Mouse (Mus musculus) brown adipose tissue, adult 24 weeks (tissue): ENCODE data around the gene Aunip. TPM values are rescaled to one million over a fixed set of nuclear protein-coding genes. Genes with fewer than 3 reads are reported as not detected.
"Not testable (repeated sequence)": the region's sequence is repeated elsewhere in the genome, so short reads cannot be mapped to it uniquely, and the experiment has no call there.

ENCODE experiments used
- H3K27ac ChIP-seq: fragments of 200-500 bp; replicated peaks from 2 replicates; pipeline ENCODE4 v1.5.1; 2012; ENCODE audit warnings: low read depth, mild to moderate bottlenecking, low read length
- H3K4me1 ChIP-seq: fragments of 200-500 bp; 2 replicates; pipeline ENCODE4 v1.6.1; 2012; ENCODE audit warnings: low read length, mixed read lengths; ENCODE audit not compliant: control insufficient read depth, insufficient read depth, insufficient read length
- H3K4me3 ChIP-seq: fragments of 200-500 bp; 2 replicates; pipeline ENCODE4 v1.5.1; 2012; ENCODE audit warnings: low read depth, mild to moderate bottlenecking, low read length, moderate library complexity; ENCODE audit not compliant: insufficient read depth
- polyA plus RNA-seq: library from polyadenylated mRNA; stranded (reverse); fragments of >200 nt; gene quantifications from 2 replicates; pipeline ENCODE4 v1.2.4, GENCODE M21; 2012; ENCODE audit not compliant: missing spikeins, insufficient read depth, insufficient read length

Gene Aunip
- polyA plus RNA-seq, 1 experiment: not detected

- Histone ChIP-seq H3K4me1 (no peaks in the 10 kb centered on the region), H3K4me3 (no peak overlapping the region), H3K27ac (no peak overlapping the region)
These were observed 31.0 kb upstream of the Aunip start for GRCm38 (mm10) chr4:134479839-134480238.

- H3K27ac ChIP-seq: no peak overlapping the region
- no peaks in the 10 kb centered on the region for H3K4me1 ChIP-seq
- H3K4me3 ChIP-seq: no peak overlapping the region
These were observed 29.9 kb upstream of the Aunip start for GRCm38 (mm10) chr4:134480864-134481263.

GRCm38 (mm10) chr4:134481270-134481669 lies 29.5 kb upstream of the Aunip start:
- Histone ChIP-seq H3K27ac (no peak overlapping the region), H3K4me3 (no peak overlapping the region), H3K4me1 (no peaks in the 10 kb centered on the region)

GRCm38 (mm10) chr4:134482442-134482841 lies 28.4 kb upstream of the Aunip start:
- Histone ChIP-seq H3K4me1 (no peaks in the 10 kb centered on the region), H3K27ac (no peak overlapping the region), H3K4me3 (no peak overlapping the region)

GRCm38 (mm10) chr4:134483078-134483688 lies 27.6 kb upstream of the Aunip start:
- no peak overlapping the region for H3K4me3 ChIP-seq
- H3K4me1 ChIP-seq: no peaks in the 10 kb centered on the region
- H3K27ac ChIP-seq: no peak overlapping the region

- no peak overlapping the region for H3K4me3 ChIP-seq
- no peak overlapping the region for H3K27ac ChIP-seq
- no peaks in the 10 kb centered on the region for H3K4me1 ChIP-seq
These were observed 27.1 kb upstream of the Aunip start for GRCm38 (mm10) chr4:134483696-134484095.

- Histone ChIP-seq H3K4me1 (no peaks in the 10 kb centered on the region; the same call in 1 of the 2 replicates), H3K4me3 (no peak overlapping the region), H3K27ac (no peak overlapping the region)
These were observed 26.6 kb upstream of the Aunip start for GRCm38 (mm10) chr4:134484231-134484630.

GRCm38 (mm10) chr4:134485151-134485900 lies 25.5 kb upstream of the Aunip start:
- Histone ChIP-seq H3K27ac (no peak overlapping the region), H3K4me1 (peaks cover 7% of the 10 kb centered on the region; the same call in 1 of the 2 replicates), H3K4me3 (no peak overlapping the region)

GRCm38 (mm10) chr4:134488211-134488610 lies 22.6 kb upstream of the Aunip start:
- Histone ChIP-seq H3K27ac (no peak overlapping the region), H3K4me1 (peaks cover 7% of the 10 kb centered on the region; the same call in 1 of the 2 replicates), H3K4me3 (no peak overlapping the region)

- Histone ChIP-seq H3K4me1 (peaks cover 7% of the 10 kb centered on the region; the same call in 1 of the 2 replicates), H3K27ac (peak overlapping the region; percentile 26), H3K4me3 (peak overlapping the region; percentile 21)
These were observed 20.7 kb upstream of the Aunip start for GRCm38 (mm10) chr4:134489986-134490665.

GRCm38 (mm10) chr4:134491716-134492115 lies 19.1 kb upstream of the Aunip start:
- H3K27ac ChIP-seq: no peak overlapping the region
- H3K4me3 ChIP-seq: no peak overlapping the region
- peaks cover 7% of the 10 kb centered on the region; the same call in 1 of the 2 replicates for H3K4me1 ChIP-seq

GRCm38 (mm10) chr4:134494161-134494560 lies 16.6 kb upstream of the Aunip start:
- H3K27ac ChIP-seq, H3K4me3 ChIP-seq, H3K4me1 ChIP-seq: not testable (repeated sequence)

- Histone ChIP-seq H3K4me1 (no peaks in the 10 kb centered on the region; the same call in 1 of the 2 replicates), H3K4me3 (no peak overlapping the region), H3K27ac (no peak overlapping the region)
These were observed 15.8 kb upstream of the Aunip start for GRCm38 (mm10) chr4:134494780-134495545.

- no peaks in the 10 kb centered on the region; the same call in 1 of the 2 replicates for H3K4me1 ChIP-seq
- no peak overlapping the region for H3K27ac ChIP-seq
- no peak overlapping the region for H3K4me3 ChIP-seq
These were observed 15.3 kb upstream of the Aunip start for GRCm38 (mm10) chr4:134495546-134495923.
